Mouse (Mus musculus): ENCODE data around the gene Gna13.

GRCm38 (mm10) chr11:109347242-109347959 lies 15.2 kb upstream of the Gna13 start:
- TF ChIP-seq CTCF (IDR thresholded peaks at IDR 0.05; ENCODE audit: extremely low read depth, insufficient read depth, low read length) (no peak), POLR2A (IDR thresholded peaks at IDR 0.05; ENCODE audit: extremely low read depth, insufficient read depth, low read length) (no peak)

Measured in cortical plate, adult 2 months (tissue).